Mouse (Mus musculus): Measurements from ENCODE around the gene Adamts16. TPM values are rescaled to one million over a fixed set of nuclear protein-coding genes. Genes with fewer than 3 reads are reported as not detected.

Gene Adamts16
- polyA plus RNA-seq, 1 experiment from 2014 or later: 0.25 TPM

Other genes starting within 250 kb of the Adamts16 start
- gene Ice1, start 204.2 kb downstream of the Adamts16 start, polyA plus RNA-seq (2016; fragmentation: Nextera tagmentation; extraction: Ambion mirVana): 18.8 and 19.9 TPM in 2 replicates

Data from midbrain, embryonic 10.5 days (tissue).